Mouse (Mus musculus): ENCODE results near the gene Unc13c.

The Unc13c gene

GRCm38 (mm10) chr9:73867410-73868067 is 101.2 kb downstream of the Unc13c start:
- 78% methylated on average over 2 of the region's 2 CpGs for WGBS

- 89% methylated on average over 2 of the region's 2 CpGs for WGBS
Measured at GRCm38 (mm10) chr9:73866666-73867065, 102.1 kb downstream of the Unc13c start.

- 92% methylated on average over 3 of the region's 3 CpGs for whole genome bisulfite sequencing
Measured at GRCm38 (mm10) chr9:73859469-73859868, 109.3 kb downstream of the Unc13c start.

- 55% methylated on average over 3 of the region's 3 CpGs for WGBS
Measured at GRCm38 (mm10) chr9:73854281-73854680, 114.5 kb downstream of the Unc13c start.

GRCm38 (mm10) chr9:73806681-73807080 is 162.1 kb downstream of the Unc13c start:
- 91% methylated on average over 4 of the region's 4 CpGs for WGBS

- 62% methylated on average over 4 of the region's 4 CpGs for WGBS
Measured at GRCm38 (mm10) chr9:73774616-73775015, 194.2 kb downstream of the Unc13c start.

- 64% methylated on average over 2 of the region's 2 CpGs for WGBS
Measured at GRCm38 (mm10) chr9:73755185-73755584, 213.6 kb downstream of the Unc13c start.

- 78% methylated on average over 3 of the region's 3 CpGs for WGBS
Measured at GRCm38 (mm10) chr9:73753480-73753879, 215.3 kb downstream of the Unc13c start.

- 91% methylated on average over 1 of the region's 1 CpGs for whole genome bisulfite sequencing
Measured at GRCm38 (mm10) chr9:73751344-73751743, 217.4 kb downstream of the Unc13c start.

GRCm38 (mm10) chr9:73734446-73734845 is 234.3 kb downstream of the Unc13c start:
- WGBS, result 84% methylated on average over 7 of the region's 7 CpGs

- 73% methylated on average over 6 of the region's 6 CpGs for WGBS
Measured at GRCm38 (mm10) chr9:73725717-73726662, 242.8 kb downstream of the Unc13c start.

GRCm38 (mm10) chr9:73724776-73725175 is 244.0 kb downstream of the Unc13c start:
- WGBS, result 82% methylated on average over 4 of the region's 4 CpGs

- WGBS, result 78% methylated on average over 4 of the region's 4 CpGs
Measured at GRCm38 (mm10) chr9:73713508-73713907, 255.3 kb downstream of the Unc13c start.

- WGBS, result 81% methylated on average over 2 of the region's 2 CpGs
Measured at GRCm38 (mm10) chr9:73697103-73697502, 271.7 kb downstream of the Unc13c start.

GRCm38 (mm10) chr9:73681580-73681979 is 287.2 kb downstream of the Unc13c start:
- WGBS, result 83% methylated on average over 2 of the region's 2 CpGs

GRCm38 (mm10) chr9:73680545-73681495 is 287.9 kb downstream of the Unc13c start:
- whole genome bisulfite sequencing, result 76% methylated on average over 13 of the region's 13 CpGs

GRCm38 (mm10) chr9:73671656-73672212 is 297.0 kb downstream of the Unc13c start:
- WGBS, result 83% methylated on average over 6 of the region's 6 CpGs

- WGBS, result 87% methylated on average over 2 of the region's 2 CpGs
Measured at GRCm38 (mm10) chr9:73670040-73670439, 298.7 kb downstream of the Unc13c start.

- 94% methylated on average over 7 of the region's 7 CpGs for WGBS
Measured at GRCm38 (mm10) chr9:73662839-73663238, 305.9 kb downstream of the Unc13c start.

GRCm38 (mm10) chr9:73649088-73649487 is 319.7 kb downstream of the Unc13c start:
- 100% methylated on average over 1 of the region's 1 CpGs for WGBS

- 93% methylated on average over 1 of the region's 1 CpGs for WGBS
Measured at GRCm38 (mm10) chr9:73638119-73638518, 330.6 kb downstream of the Unc13c start.

Data from cerebral cortex, adult 2 months (tissue).